Mouse (Mus musculus) forebrain, postnatal 0 days (tissue): ENCODE results near the gene Ch25h. TPM values are rescaled to one million over a fixed set of nuclear protein-coding genes. Genes with fewer than 3 reads are reported as not detected.

Source experiments
- ATAC-seq: fragments of 200-750 bp; cut with Nextera tagmentation; 2 replicates; pipeline ENCODE4 v1.8.0; 2017; ENCODE audit warnings: mild to moderate bottlenecking, moderate library complexity
- DNase-seq: peaks from one replicate; pipeline ENCODE4 v3.0.0-alpha.2; 2015
- H3K27ac ChIP-seq: fragments of 300-500 bp; sonication (generic); 2 replicates; pipeline ENCODE4 v1.5.1; 2014; ENCODE audit warnings: low read depth, mild to moderate bottlenecking, antibody characterized with exemption, low read length, moderate library complexity, mixed read lengths
- H3K27me3 ChIP-seq: fragments of 300-500 bp; sonication (generic); 2 replicates; pipeline ENCODE4 v1.6.1; 2014; ENCODE audit warnings: mild to moderate bottlenecking, low read length, mixed read lengths; ENCODE audit not compliant: insufficient read depth
- H3K36me3 ChIP-seq: fragments of 300-500 bp; sonication (generic); 2 replicates; pipeline ENCODE4 v1.6.1; 2014; ENCODE audit warnings: mild to moderate bottlenecking, moderate library complexity; ENCODE audit not compliant: insufficient read depth
- H3K4me1 ChIP-seq: fragments of 300-500 bp; sonication (generic); 2 replicates; pipeline ENCODE4 v1.6.1; 2014; ENCODE audit warnings: antibody characterized with exemption; ENCODE audit not compliant: insufficient read depth
- H3K4me2 ChIP-seq: fragments of 300-500 bp; sonication (generic); 2 replicates; pipeline ENCODE4 v1.6.1; 2014; ENCODE audit warnings: low read depth, mild to moderate bottlenecking, moderate library complexity
- H3K4me3 ChIP-seq: fragments of 300-500 bp; sonication (generic); 2 replicates; pipeline ENCODE4 v1.5.1; 2014; ENCODE audit warnings: low read depth, low read length, mixed read lengths
- H3K9ac ChIP-seq: fragments of 300-500 bp; sonication (generic); 2 replicates; pipeline ENCODE4 v1.6.1; 2014; ENCODE audit warnings: mild to moderate bottlenecking
- H3K9me3 ChIP-seq: fragments of 300-500 bp; sonication (generic); 2 replicates; pipeline ENCODE4 v1.6.1; 2016; ENCODE audit warnings: low read length
- CTCF ChIP-seq: sonication (generic); IDR thresholded peaks from 2 replicates; pipeline ENCODE4 v1.5.1; 2016; ENCODE audit warnings: antibody characterized with exemption, control low read depth, low read depth
- WGBS: fragments of 180-500 bp; shearing (Covaris S2); extraction: QIAGEN DNeasy Blood & Tissue Kit; methylation state at CpG from one replicate; pipeline ENCODE4 v1.1.7; 2014; 5-methylcytosine and 5-hydroxymethylcytosine counted together
- polyA plus RNA-seq: library from polyadenylated mRNA; unstranded; fragments of >200 nt; fragmentation: Nextera tagmentation; extraction: Ambion mirVana; gene quantifications from 2 replicates; pipeline ENCODE4 v1.2.1, GENCODE M21; 2015
- total RNA-seq: library from RNA; depleted of rRNA; stranded (reverse); fragments of >200 nt; gene quantifications from 2 replicates; pipeline ENCODE4 v1.2.3, GENCODE M21; 2014; rRNA removed

The Ch25h gene
- total and polyA plus RNA-seq, 2 experiments from 2014 or later: 0.62 to 0.71 TPM

DNA sequence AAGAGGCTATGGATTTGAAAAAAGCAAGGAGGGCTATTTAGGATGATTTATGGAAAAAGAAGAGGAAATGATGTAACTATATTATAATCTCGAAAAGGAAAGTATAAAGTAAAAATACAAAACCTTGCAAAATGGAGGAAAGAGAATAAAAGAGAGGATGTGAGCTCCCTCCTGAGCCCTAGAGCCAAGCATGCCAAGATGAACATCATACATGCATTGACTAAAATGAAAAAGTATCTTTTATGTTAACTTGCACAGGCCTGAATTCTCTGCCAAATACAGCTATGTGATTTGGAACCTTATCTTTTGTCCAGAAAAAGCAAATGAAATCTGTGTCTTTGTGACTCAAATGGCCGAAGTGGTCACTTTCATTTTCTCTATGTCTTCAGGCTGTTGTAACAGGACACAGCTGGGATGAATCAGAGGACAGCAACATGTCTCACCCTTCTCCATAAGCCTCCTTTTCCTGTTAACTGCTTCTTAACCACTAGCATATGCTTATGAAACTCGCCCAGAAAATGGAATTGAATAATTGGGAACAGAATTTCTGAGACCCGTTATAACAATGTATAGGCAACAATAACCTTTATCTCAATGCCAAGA, 29.5 kb downstream of the Ch25h start:
- no peak overlapping the region for H3K9ac ChIP-seq
- DNase-seq: no peak
- 78% methylated on average over 4 of the region's 4 CpGs for WGBS
- no peaks in the 10 kb centered on the region for H3K27me3 ChIP-seq
- no peaks in the 10 kb centered on the region for H3K36me3 ChIP-seq
- H3K4me2 ChIP-seq: no peak overlapping the region
- no peaks in the 10 kb centered on the region for H3K9me3 ChIP-seq
- H3K4me1 ChIP-seq: no peaks in the 10 kb centered on the region
- no peak for ATAC-seq
- no peak overlapping the region for H3K4me3 ChIP-seq
- no peak overlapping the region for H3K27ac ChIP-seq
- no peak for TF ChIP-seq CTCF

DNA sequence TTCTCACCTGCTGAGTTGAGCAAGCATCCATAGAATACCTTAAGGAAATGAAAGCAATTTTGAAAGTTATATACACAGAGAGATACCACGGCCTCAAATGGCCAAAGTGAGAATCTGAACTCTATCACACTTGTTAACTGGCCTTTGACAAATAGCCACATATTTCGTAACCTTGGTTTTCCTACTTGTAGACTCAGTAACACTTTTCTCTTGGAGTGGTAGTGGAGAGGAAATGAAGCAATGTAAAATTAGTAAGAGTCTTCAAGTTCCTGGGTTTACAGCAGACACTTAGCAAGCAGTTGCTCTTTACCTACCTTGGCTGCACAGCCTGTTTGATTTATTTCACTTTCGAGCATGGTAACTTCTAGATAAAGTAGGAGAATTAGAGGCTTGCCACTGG, 30.2 kb downstream of the Ch25h start:
- no peaks in the 10 kb centered on the region for H3K9me3 ChIP-seq
- no peaks in the 10 kb centered on the region for H3K36me3 ChIP-seq
- no peaks in the 10 kb centered on the region for H3K27me3 ChIP-seq
- 90% methylated on average over 3 of the region's 3 CpGs for WGBS
- H3K4me2 ChIP-seq: no peak overlapping the region
- TF ChIP-seq CTCF: no peak
- no peak overlapping the region for H3K27ac ChIP-seq
- ATAC-seq (no peak), DNase-seq (no peak)
- no peak overlapping the region for H3K4me3 ChIP-seq
- H3K9ac ChIP-seq: no peak overlapping the region
- H3K4me1 ChIP-seq: no peaks in the 10 kb centered on the region

DNA sequence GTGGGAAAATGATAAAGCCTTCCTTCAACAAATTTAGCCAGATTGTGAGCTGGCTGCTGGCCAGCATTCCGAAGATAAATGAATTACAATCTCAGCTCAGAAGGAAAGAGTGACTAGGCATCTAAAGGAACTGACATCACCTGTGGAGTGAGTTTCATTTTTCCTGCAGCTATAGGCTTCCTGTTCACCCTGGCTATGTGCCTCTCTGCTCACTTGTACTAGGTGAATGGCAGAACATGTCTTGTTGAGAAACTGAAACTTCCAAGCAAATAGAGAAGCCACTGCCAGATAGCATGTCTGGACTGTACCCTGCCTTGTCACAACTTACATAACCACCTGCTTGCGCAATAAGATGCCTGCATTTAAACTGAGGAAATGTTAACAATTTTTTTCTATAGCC, 33.0 kb downstream of the Ch25h start:
- H3K4me1 ChIP-seq: no peaks in the 10 kb centered on the region
- DNase-seq (peak; percentile 21), ATAC-seq (no peak)
- H3K27me3 ChIP-seq: no peaks in the 10 kb centered on the region
- H3K4me3 ChIP-seq: no peak overlapping the region
- H3K36me3 ChIP-seq: no peaks in the 10 kb centered on the region
- TF ChIP-seq CTCF: no peak
- no peak overlapping the region for H3K9ac ChIP-seq
- H3K4me2 ChIP-seq: no peak overlapping the region
- H3K27ac ChIP-seq: no peak overlapping the region
- WGBS: 75% methylated on average over 2 of the region's 2 CpGs
- H3K9me3 ChIP-seq: no peaks in the 10 kb centered on the region

DNA sequence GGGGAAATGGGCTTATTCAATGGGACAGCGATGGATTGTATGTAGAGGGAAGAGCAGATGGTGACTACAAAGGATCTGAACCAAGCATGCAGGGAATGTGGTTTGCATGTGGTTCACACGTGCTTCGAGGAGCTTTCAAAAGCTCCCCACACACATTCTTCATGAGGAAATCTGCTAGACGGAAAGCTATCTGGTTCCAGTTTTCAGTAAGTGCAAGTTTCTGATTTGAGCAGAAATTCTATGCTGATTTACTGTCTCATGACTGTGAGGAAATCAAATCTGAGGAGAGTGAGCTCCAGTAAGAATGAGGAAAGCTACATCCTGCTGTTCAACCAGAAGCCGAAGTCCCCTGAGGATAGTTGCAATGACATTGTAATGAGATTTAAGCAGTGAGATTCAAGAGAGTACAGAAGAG, 39.8 kb downstream of the Ch25h start:
- 62% methylated on average over 5 of the region's 5 CpGs for WGBS
- no peaks in the 10 kb centered on the region for H3K4me1 ChIP-seq
- H3K27me3 ChIP-seq: no peaks in the 10 kb centered on the region
- H3K4me3 ChIP-seq: no peak overlapping the region
- no peak for TF ChIP-seq CTCF
- ATAC-seq (no peak; the same call in 1 of the 2 replicates), DNase-seq (no peak)
- no peak overlapping the region for H3K9ac ChIP-seq
- no peak overlapping the region for H3K27ac ChIP-seq
- H3K9me3 ChIP-seq: no peaks in the 10 kb centered on the region
- H3K36me3 ChIP-seq: no peaks in the 10 kb centered on the region
- no peak overlapping the region for H3K4me2 ChIP-seq

DNA sequence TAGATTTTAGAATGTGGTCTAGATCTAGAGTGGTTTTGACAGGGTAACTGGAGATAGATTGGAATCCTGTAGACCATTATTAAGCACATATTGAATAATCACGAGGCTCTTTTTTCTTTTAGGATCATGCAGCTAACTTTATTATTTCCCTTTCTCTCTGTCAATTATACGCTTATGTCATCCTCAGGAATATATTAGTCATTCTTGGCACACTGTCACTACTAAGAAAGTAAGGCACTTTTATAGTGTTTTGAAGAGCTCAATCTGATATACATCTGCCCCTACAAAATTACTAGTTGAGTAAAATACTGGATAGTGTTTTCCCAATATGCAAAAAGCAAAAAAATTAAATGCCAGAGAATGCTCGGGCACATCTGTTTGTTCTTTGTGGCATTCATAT, 43.6 kb downstream of the Ch25h start:
- Histone ChIP-seq H3K4me3 (no peak overlapping the region), H3K27me3 (no peaks in the 10 kb centered on the region), H3K9me3 (no peaks in the 10 kb centered on the region), H3K36me3 (no peaks in the 10 kb centered on the region), H3K9ac (no peak overlapping the region), H3K4me1 (no peaks in the 10 kb centered on the region), H3K4me2 (no peak overlapping the region), H3K27ac (no peak overlapping the region)
- no peak for TF ChIP-seq CTCF
- WGBS: 82% methylated on average over 3 of the region's 3 CpGs
- DNase-seq (no peak), ATAC-seq (no peak)

DNA sequence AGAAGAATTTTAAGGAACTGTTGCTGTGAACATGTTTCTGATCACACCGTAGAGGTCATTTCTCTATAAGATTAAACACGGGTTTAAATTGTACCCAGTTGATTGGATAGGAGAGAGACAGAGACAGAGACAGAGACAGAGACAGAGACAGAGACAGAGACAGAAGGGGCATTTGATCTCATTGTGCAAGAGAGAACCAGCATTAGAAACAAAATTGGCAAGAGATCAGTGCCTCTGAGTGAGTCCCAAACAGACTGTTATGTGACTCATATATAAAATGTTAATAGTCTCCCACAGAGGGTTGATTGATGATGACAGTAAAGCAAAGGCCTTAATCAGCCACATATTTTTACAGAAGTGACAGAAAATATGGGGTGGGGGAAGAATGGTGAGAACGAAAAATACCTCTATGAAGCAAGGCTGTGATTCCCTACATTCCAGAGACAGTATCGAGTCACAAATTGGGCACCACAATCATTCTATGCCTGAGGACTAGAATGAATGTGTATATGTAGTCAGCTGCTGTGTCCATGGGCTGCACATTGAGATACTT, 51.1 kb downstream of the Ch25h start:
- H3K27me3 ChIP-seq: no peaks in the 10 kb centered on the region
- H3K4me1 ChIP-seq: no peaks in the 10 kb centered on the region
- no peak for TF ChIP-seq CTCF
- H3K4me2 ChIP-seq: no peak overlapping the region
- ATAC-seq: no peak
- 86% methylated on average over 4 of the region's 4 CpGs for WGBS
- no peaks in the 10 kb centered on the region for H3K36me3 ChIP-seq
- no peak overlapping the region for H3K4me3 ChIP-seq
- no peak overlapping the region for H3K27ac ChIP-seq
- no peak for DNase-seq
- H3K9ac ChIP-seq: no peak overlapping the region
- no peaks in the 10 kb centered on the region for H3K9me3 ChIP-seq

Other genes starting within 250 kb of the Ch25h start
- 3.8 and 11.1 TPM in 2 replicates for gene Acta2, start 219.6 kb downstream of the Ch25h start, total RNA-seq
- 6.0 and 8.5 TPM in 2 replicates for gene Acta2, start 219.6 kb downstream of the Ch25h start, polyA plus RNA-seq
- gene Fas, start 184.5 kb downstream of the Ch25h start, total RNA-seq: 0.77 and 2.5 TPM in 2 replicates
- gene Fas, start 184.5 kb downstream of the Ch25h start, polyA plus RNA-seq: 0.85 and 0.94 TPM in 2 replicates
- gene Lipa, start 52.3 kb upstream of the Ch25h start, total RNA-seq: 17.9 and 21.9 TPM in 2 replicates
- gene Lipa, start 52.3 kb upstream of the Ch25h start, polyA plus RNA-seq: 15.3 and 17.3 TPM in 2 replicates
- 11.1 and 11.9 TPM in 2 replicates for gene Ifit2, start 75.5 kb upstream of the Ch25h start, total RNA-seq
- 6.3 and 8.0 TPM in 2 replicates for gene Ifit2, start 75.5 kb upstream of the Ch25h start, polyA plus RNA-seq
- 2.3 and 2.7 TPM in 2 replicates for gene Ifit3, start 108.4 kb upstream of the Ch25h start, total RNA-seq
- gene Ifit3, start 108.4 kb upstream of the Ch25h start, polyA plus RNA-seq: 2.7 and 3.2 TPM in 2 replicates
- gene Ifit1bl1, start 126.8 kb upstream of the Ch25h start, total RNA-seq: 1.8 and 2.5 TPM in 2 replicates
- gene Ifit1bl1, start 126.8 kb upstream of the Ch25h start, polyA plus RNA-seq: 1.4 and 1.6 TPM in 2 replicates
- 0.15 and 0.19 TPM in 2 replicates for gene Ifit3b, start 132.8 kb upstream of the Ch25h start, total RNA-seq
- 0.45 and 0.79 TPM in 2 replicates for gene Ifit3b, start 132.8 kb upstream of the Ch25h start, polyA plus RNA-seq
- 0.52 and 0.69 TPM in 2 replicates for gene Ifit1bl2, start 165.6 kb upstream of the Ch25h start, total RNA-seq
- 0.16 and 0.18 TPM in 2 replicates for gene Ifit1bl2, start 165.6 kb upstream of the Ch25h start, polyA plus RNA-seq
- 1.7 and 2.0 TPM in 2 replicates for gene Ifit1, start 165.7 kb upstream of the Ch25h start, total RNA-seq
- 0.83 and 0.88 TPM in 2 replicates for gene Ifit1, start 165.7 kb upstream of the Ch25h start, polyA plus RNA-seq